Comparison of ENCODE assay signal across 8 mouse cellular contexts in genomic region chr1:75218227-75219001, GRCm38 (mm10). TPM values are rescaled to one million over a fixed set of nuclear protein-coding genes. Genes with fewer than 3 reads are reported as not detected.
A peak's percentile ranks its signal among the peaks of the same experiment; 100 is the strongest.
DNase-seq lines count a peak whose midpoint lies in the region; ATAC-seq lines count a peak whose summit lies in the region.

No protein-coding gene starts in this region.

- peak overlapping the region; percentile 80 for H3K27ac ChIP-seq in intestine, embryonic 16.5 days (ENCODE audit: low read length)
- H3K27ac ChIP-seq in limb, embryonic 10.5 days: peak overlapping the region; percentile 40; the same call in 1 of the 2 replicates
- 0 out of 2 replicates have a peak overlapping the region, but pooled peaks have one; percentile 17 for H3K27ac ChIP-seq in midbrain, embryonic 10.5 days (replicated peaks)

- no peaks in the 10 kb centered on the region for H3K9me3 ChIP-seq in intestine, embryonic 16.5 days (ENCODE audit: control insufficient read depth, low read length)
- H3K9me3 ChIP-seq in limb, embryonic 10.5 days (replicated peaks): no peaks in the 10 kb centered on the region
- no peaks in the 10 kb centered on the region for H3K9me3 ChIP-seq in midbrain, embryonic 10.5 days (replicated peaks)

- 2% methylated on average over 38 of the region's 38 CpGs for WGBS in intestine, embryonic 16.5 days
- 1% methylated on average over 38 of the region's 38 CpGs for WGBS in limb, embryonic 10.5 days
- WGBS in midbrain, embryonic 10.5 days: 1% methylated on average over 38 of the region's 38 CpGs

- peak overlapping the region; percentile 64 for H3K4me3 ChIP-seq in intestine, embryonic 16.5 days (ENCODE audit: low read length)
- H3K4me3 ChIP-seq in limb, embryonic 10.5 days: peak overlapping the region; percentile 60
- peak overlapping the region; percentile 66 for H3K4me3 ChIP-seq in midbrain, embryonic 10.5 days

- peak overlapping the region; percentile 99 for H3K4me2 ChIP-seq in intestine, embryonic 16.5 days (ENCODE audit: low read depth, low read length)

- H3K36me3 ChIP-seq in intestine, embryonic 16.5 days (ENCODE audit: control insufficient read depth, insufficient read depth, low read length): peaks cover 15% of the 10 kb centered on the region; the same call in 1 of the 2 replicates
- H3K36me3 ChIP-seq in limb, embryonic 10.5 days: peaks cover 26% of the 10 kb centered on the region
- peaks cover 27% of the 10 kb centered on the region for H3K36me3 ChIP-seq in midbrain, embryonic 10.5 days

- ATAC-seq in granulocyte monocyte progenitor cell, adult 5-6 weeks (replicated peaks; ENCODE audit: poor library complexity, severe bottlenecking): peak; percentile 36
- peak; percentile 39 for ATAC-seq in intestine, embryonic 16.5 days

- peak overlapping the region; percentile 75 for H3K9ac ChIP-seq in intestine, embryonic 16.5 days (ENCODE audit: low read depth, low read length)

- H3K4me1 ChIP-seq in intestine, embryonic 16.5 days (ENCODE audit: control insufficient read depth, insufficient read depth, low read length): peaks cover 32% of the 10 kb centered on the region
- peaks cover 22% of the 10 kb centered on the region for H3K4me1 ChIP-seq in limb, embryonic 10.5 days
- H3K4me1 ChIP-seq in midbrain, embryonic 10.5 days: peaks cover 22% of the 10 kb centered on the region

- H3K27me3 ChIP-seq in intestine, embryonic 16.5 days (replicated peaks; ENCODE audit: control insufficient read depth, insufficient read depth, low read length): peaks cover 21% of the 10 kb centered on the region; the same call in 1 of the 2 replicates
- peaks cover 78% of the 10 kb centered on the region for H3K27me3 ChIP-seq in limb, embryonic 10.5 days (ENCODE audit: low read depth, poor library complexity, severe bottlenecking)
- peaks cover 79% of the 10 kb centered on the region for H3K27me3 ChIP-seq in midbrain, embryonic 10.5 days (ENCODE audit: low read depth, poor library complexity, severe bottlenecking)

- peak; percentile 15 for DNase-seq in embryo, embryonic 9.5 days (ENCODE audit: extremely low spot score)
- DNase-seq in embryo, embryonic 10.5 days (ENCODE audit: low spot score): no peak
- DNase-seq in cerebellum, postnatal 36 days: peak; percentile 92 to 93
- peak; percentile 59 for DNase-seq in limb, embryonic 10.5 days (ENCODE audit: low spot score)
- peak; percentile 32 for DNase-seq in midbrain, embryonic 10.5 days (ENCODE audit: low spot score)
- peak; percentile 76 to 85 for DNase-seq in spleen, postnatal 10 days (ENCODE audit: low spot score in 2 of 2)

RNA-seq across cellular contexts. Expression of gene Tuba4a, which starts 1.3 kb away (rescaled TPM):
- 541 and 690 TPM in 2 replicates for total RNA-seq in granulocyte monocyte progenitor cell, adult 5-6 weeks (2014; fragmentation: Nextera tagmentation)
- total RNA-seq in granulocyte monocyte progenitor cell, adult 5-6 weeks (2017): 491 and 534 TPM in 2 replicates
- 137 and 151 TPM in 2 replicates for polyA plus RNA-seq in intestine, embryonic 16.5 days (2015; fragmentation: Nextera tagmentation; extraction: Ambion mirVana)
- polyA plus RNA-seq in limb, embryonic 10.5 days (2016; fragmentation: Nextera tagmentation; extraction: Ambion mirVana): 10.0 and 10.7 TPM in 2 replicates
- 9.0 and 10.0 TPM in 2 replicates for polyA plus RNA-seq in midbrain, embryonic 10.5 days (2016; fragmentation: Nextera tagmentation; extraction: Ambion mirVana)

RNA-seq across cellular contexts. Expression of gene Stk16, which starts 7.8 kb away (rescaled TPM):
- total RNA-seq in granulocyte monocyte progenitor cell, adult 5-6 weeks (2014; fragmentation: Nextera tagmentation): 212 and 224 TPM in 2 replicates
- 152 and 160 TPM in 2 replicates for total RNA-seq in granulocyte monocyte progenitor cell, adult 5-6 weeks (2017)
- polyA plus RNA-seq in intestine, embryonic 16.5 days (2015; fragmentation: Nextera tagmentation; extraction: Ambion mirVana): 108 and 120 TPM in 2 replicates
- polyA plus RNA-seq in limb, embryonic 10.5 days (2016; fragmentation: Nextera tagmentation; extraction: Ambion mirVana): 146 and 149 TPM in 2 replicates
- 142 and 154 TPM in 2 replicates for polyA plus RNA-seq in midbrain, embryonic 10.5 days (2016; fragmentation: Nextera tagmentation; extraction: Ambion mirVana)

RNA-seq across cellular contexts. Expression of gene Glb1l, which starts 7.8 kb away (rescaled TPM):
- 37.1 and 57.6 TPM in 2 replicates for total RNA-seq in granulocyte monocyte progenitor cell, adult 5-6 weeks (2014; fragmentation: Nextera tagmentation)
- 13.0 and 15.0 TPM in 2 replicates for total RNA-seq in granulocyte monocyte progenitor cell, adult 5-6 weeks (2017)
- 9.2 and 10.1 TPM in 2 replicates for polyA plus RNA-seq in intestine, embryonic 16.5 days (2015; fragmentation: Nextera tagmentation; extraction: Ambion mirVana)
- 10.3 and 12.8 TPM in 2 replicates for polyA plus RNA-seq in limb, embryonic 10.5 days (2016; fragmentation: Nextera tagmentation; extraction: Ambion mirVana)
- polyA plus RNA-seq in midbrain, embryonic 10.5 days (2016; fragmentation: Nextera tagmentation; extraction: Ambion mirVana): 14.8 and 16.0 TPM in 2 replicates

RNA-seq across cellular contexts. Expression of gene A630095N17Rik, which starts 13.5 kb away (rescaled TPM):
- not detected in 2 replicates for total RNA-seq in granulocyte monocyte progenitor cell, adult 5-6 weeks (2014; fragmentation: Nextera tagmentation)
- 2.7 TPM in 1 of 2 replicates, not detected in the other for total RNA-seq in granulocyte monocyte progenitor cell, adult 5-6 weeks (2017)
- polyA plus RNA-seq in intestine, embryonic 16.5 days (2015; fragmentation: Nextera tagmentation; extraction: Ambion mirVana): not detected in 2 replicates
- polyA plus RNA-seq in limb, embryonic 10.5 days (2016; fragmentation: Nextera tagmentation; extraction: Ambion mirVana): not detected in 2 replicates
- not detected in 2 replicates for polyA plus RNA-seq in midbrain, embryonic 10.5 days (2016; fragmentation: Nextera tagmentation; extraction: Ambion mirVana)

RNA-seq across cellular contexts. Expression of gene Dnajb2, which starts 17.8 kb away (rescaled TPM):
- 0.66 and 4.1 TPM in 2 replicates for total RNA-seq in granulocyte monocyte progenitor cell, adult 5-6 weeks (2014; fragmentation: Nextera tagmentation)
- total RNA-seq in granulocyte monocyte progenitor cell, adult 5-6 weeks (2017): 1.5 and 1.6 TPM in 2 replicates
- 20.9 and 24.3 TPM in 2 replicates for polyA plus RNA-seq in intestine, embryonic 16.5 days (2015; fragmentation: Nextera tagmentation; extraction: Ambion mirVana)
- polyA plus RNA-seq in limb, embryonic 10.5 days (2016; fragmentation: Nextera tagmentation; extraction: Ambion mirVana): 23.8 and 29.9 TPM in 2 replicates
- polyA plus RNA-seq in midbrain, embryonic 10.5 days (2016; fragmentation: Nextera tagmentation; extraction: Ambion mirVana): 27.5 and 27.9 TPM in 2 replicates

Comparison
In these comparisons a context has a peak if more than half of its experiments do, and no peak if none do; other contexts are left out.
1. H3K27ac ChIP-seq: peak in every context shown above with its lines; median percentile 80 in intestine, embryonic 16.5 days; 40 in limb, embryonic 10.5 days; 17 in midbrain, embryonic 10.5 days.
2. RNA of gene Tuba4a, which starts 1.3 kb away (polyA plus RNA-seq): 137 to 151 TPM in intestine, embryonic 16.5 days; 10.0 to 10.7 TPM in limb, embryonic 10.5 days and 9.0 to 10.0 TPM in midbrain, embryonic 10.5 days; every median in the first group is over 10 times any median in the second.
3. Peak in every context shown above with its lines, with median percentiles within 50 percentile points of each other: H3K4me3 ChIP-seq.